Mouse (Mus musculus): ENCODE measurements around the gene Enpp6.

Gene Enpp6

GRCm38 (mm10) chr8:46986386-46987140 lies at the start of gene Enpp6:
Gene Enpp6, plus strand, starts transcription at chr8:46986887.
- no peak for DNase-seq (ENCODE audit: extremely low read depth, low read depth, low spot score)

GRCm38 (mm10) chr8:46938218-46938617 lies 48.5 kb upstream of the Enpp6 start:
- no peak for DNase-seq (ENCODE audit: extremely low read depth, low read depth, low spot score)

GRCm38 (mm10) chr8:46941295-46941694 lies 45.4 kb upstream of the Enpp6 start:
- DNase-seq (ENCODE audit: extremely low read depth, low read depth, low spot score), result no peak

- no peak for DNase-seq (ENCODE audit: extremely low read depth, low read depth, low spot score)
Observed at GRCm38 (mm10) chr8:46941731-46942650, 44.7 kb upstream of the Enpp6 start.

GRCm38 (mm10) chr8:46942651-46943024 lies 44.0 kb upstream of the Enpp6 start:
- DNase-seq (ENCODE audit: extremely low read depth, low read depth, low spot score), result no peak

- no peak for DNase-seq (ENCODE audit: extremely low read depth, low read depth, low spot score)
Observed at GRCm38 (mm10) chr8:46943337-46943736, 43.4 kb upstream of the Enpp6 start.

GRCm38 (mm10) chr8:46946181-46946580 lies 40.5 kb upstream of the Enpp6 start:
- DNase-seq (ENCODE audit: extremely low read depth, low read depth, low spot score), result no peak

- DNase-seq (ENCODE audit: extremely low read depth, low read depth, low spot score), result no peak
Observed at GRCm38 (mm10) chr8:46948091-46948757, 38.5 kb upstream of the Enpp6 start.

GRCm38 (mm10) chr8:46953472-46953871 lies 33.2 kb upstream of the Enpp6 start:
- DNase-seq (ENCODE audit: extremely low read depth, low read depth, low spot score), result no peak

- DNase-seq (ENCODE audit: extremely low read depth, low read depth, low spot score), result no peak
Observed at GRCm38 (mm10) chr8:46962630-46963427, 23.9 kb upstream of the Enpp6 start.

- no peak for DNase-seq (ENCODE audit: extremely low read depth, low read depth, low spot score)
Observed at GRCm38 (mm10) chr8:46963619-46964145, 23.0 kb upstream of the Enpp6 start.

- no peak for DNase-seq (ENCODE audit: extremely low read depth, low read depth, low spot score)
Observed at GRCm38 (mm10) chr8:46965812-46966211, 20.9 kb upstream of the Enpp6 start.

- no peak for DNase-seq (ENCODE audit: extremely low read depth, low read depth, low spot score)
Observed at GRCm38 (mm10) chr8:46968721-46969120, 18.0 kb upstream of the Enpp6 start.

GRCm38 (mm10) chr8:46969386-46969785 lies 17.3 kb upstream of the Enpp6 start:
- no peak for DNase-seq (ENCODE audit: extremely low read depth, low read depth, low spot score)

GRCm38 (mm10) chr8:46977376-46977775 lies 9.3 kb upstream of the Enpp6 start:
- no peak for DNase-seq (ENCODE audit: extremely low read depth, low read depth, low spot score)

- no peak for DNase-seq (ENCODE audit: extremely low read depth, low read depth, low spot score)
Observed at GRCm38 (mm10) chr8:46982166-46982565, 4.5 kb upstream of the Enpp6 start.

GRCm38 (mm10) chr8:46982770-46983169 lies 3.9 kb upstream of the Enpp6 start:
- no peak for DNase-seq (ENCODE audit: extremely low read depth, low read depth, low spot score)

- no peak for DNase-seq (ENCODE audit: extremely low read depth, low read depth, low spot score)
Observed at GRCm38 (mm10) chr8:46984647-46985046, 2.0 kb upstream of the Enpp6 start.

- no peak for DNase-seq (ENCODE audit: extremely low read depth, low read depth, low spot score)
Observed at GRCm38 (mm10) chr8:46988366-46988765, 1.7 kb downstream of the Enpp6 start.

GRCm38 (mm10) chr8:46991081-46991480 lies 4.4 kb downstream of the Enpp6 start:
- no peak for DNase-seq (ENCODE audit: extremely low read depth, low read depth, low spot score)
